Mouse (Mus musculus): Measurements from ENCODE around the gene Ppp6r3. TPM values are rescaled to one million over a fixed set of nuclear protein-coding genes. Genes with fewer than 3 reads are reported as not detected.

The Ppp6r3 gene
- total RNA-seq, 2 experiments from 2014 or later = 79.2 to 80.9 TPM

GRCm38 (mm10) chr19:3450714-3451113 is 124.8 kb downstream of the Ppp6r3 start:
- no peak for DNase-seq (ENCODE audit: low spot score in 2 of 2)
- intact Hi-C loops (cut with DNase I) = loop anchor here (1.0 kb wide), 2 partner anchors 61 to 158 kb away; no protein-coding TSS in a partner anchor

- no peak for DNase-seq (ENCODE audit: low spot score in 2 of 2)
- intact Hi-C loops (cut with DNase I) = no loop called here
Observed at GRCm38 (mm10) chr19:3449248-3449647, 126.3 kb downstream of the Ppp6r3 start.

DNA sequence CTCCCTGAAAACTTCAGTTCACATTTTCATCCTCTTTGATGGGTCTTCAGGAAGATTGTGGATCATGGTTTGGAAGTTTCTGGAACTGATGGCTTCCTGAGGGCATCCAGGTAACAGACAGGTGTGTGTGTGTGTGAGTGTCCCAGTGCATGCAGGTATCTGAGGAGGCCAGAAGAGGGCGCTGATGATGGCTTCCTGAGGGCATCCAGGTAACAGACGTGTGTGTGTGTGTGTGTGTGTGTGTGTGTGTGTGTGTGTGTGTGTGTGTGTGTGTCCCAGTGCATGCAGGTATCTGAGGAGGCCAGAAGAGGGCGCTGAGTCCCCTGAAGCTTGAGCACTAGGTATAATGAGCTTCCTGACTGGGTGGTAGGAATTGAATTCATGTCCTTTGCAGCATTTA is 128.2 kb downstream of the Ppp6r3 start:
- no peak for DNase-seq (ENCODE audit: low spot score in 2 of 2)
- intact Hi-C loops (cut with DNase I) = no loop called here

DNA sequence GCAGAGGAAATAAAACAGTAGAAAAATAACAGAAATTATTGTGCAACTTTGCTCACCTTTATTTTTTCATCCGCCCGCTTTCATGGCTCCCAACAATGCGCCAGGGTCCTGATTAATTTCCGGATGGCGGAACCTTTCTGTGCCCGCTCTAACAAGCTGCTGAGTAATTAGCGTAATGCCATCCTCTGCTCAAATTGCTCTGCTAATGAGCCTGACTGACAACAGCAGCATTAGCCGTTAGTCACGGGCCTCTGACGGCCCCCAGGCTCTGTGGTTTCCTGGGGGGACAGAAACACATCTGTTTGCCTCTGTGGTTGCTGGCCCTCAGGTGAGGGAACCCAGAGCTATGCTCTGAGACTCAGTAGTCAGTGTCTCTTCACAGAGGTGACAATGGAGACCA is 134.5 kb downstream of the Ppp6r3 start:
- no peak for DNase-seq (ENCODE audit: low spot score in 2 of 2)
- intact Hi-C loops (cut with DNase I) = no loop called here

GRCm38 (mm10) chr19:3440667-3441066 is 134.9 kb downstream of the Ppp6r3 start:
- intact Hi-C loops (cut with DNase I) = no loop called here
- DNase-seq (ENCODE audit: low spot score in 2 of 2) = no peak

- intact Hi-C loops (cut with DNase I) = no loop called here
Observed at GRCm38 (mm10) chr19:3437980-3438379, 137.6 kb downstream of the Ppp6r3 start.

DNA sequence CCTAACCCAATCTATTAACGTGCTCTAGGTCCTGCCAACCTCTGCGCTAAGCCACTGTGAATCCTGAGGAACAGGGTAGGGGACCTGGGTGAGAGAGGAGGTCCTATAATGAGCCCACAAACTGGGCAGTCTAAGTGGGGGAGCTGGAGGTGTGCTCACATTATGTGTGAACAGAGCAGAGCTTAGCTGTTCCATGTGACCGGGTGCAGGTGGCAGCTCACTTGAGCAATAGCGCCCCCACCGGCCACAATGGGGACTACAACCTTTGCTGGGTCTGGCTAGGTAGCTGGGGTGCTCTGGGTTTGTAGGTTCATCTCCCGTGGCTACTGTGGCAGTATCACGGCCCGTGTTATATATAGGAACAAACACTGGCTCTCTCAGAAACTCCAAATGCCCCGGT is 138.7 kb downstream of the Ppp6r3 start:
- intact Hi-C loops (cut with DNase I) = no loop called here

More at GRCm38 (mm10) chr19:3437980-3438379, 137.6 kb downstream of the Ppp6r3 start:
- DNase-seq (ENCODE audit: low spot score in 2 of 2) = no peak

GRCm38 (mm10) chr19:3435824-3436223 is 139.7 kb downstream of the Ppp6r3 start:
- intact Hi-C loops (cut with DNase I) = no loop called here
- DNase-seq (ENCODE audit: low spot score in 2 of 2) = no peak

More for the DNA sequence above, 138.7 kb downstream of the Ppp6r3 start:
- no peak for DNase-seq (ENCODE audit: low spot score in 2 of 2)

GRCm38 (mm10) chr19:3434641-3435040 is 140.9 kb downstream of the Ppp6r3 start:
- intact Hi-C loops (cut with DNase I) = no loop called here
- DNase-seq (ENCODE audit: low spot score in 2 of 2) = no peak

DNA sequence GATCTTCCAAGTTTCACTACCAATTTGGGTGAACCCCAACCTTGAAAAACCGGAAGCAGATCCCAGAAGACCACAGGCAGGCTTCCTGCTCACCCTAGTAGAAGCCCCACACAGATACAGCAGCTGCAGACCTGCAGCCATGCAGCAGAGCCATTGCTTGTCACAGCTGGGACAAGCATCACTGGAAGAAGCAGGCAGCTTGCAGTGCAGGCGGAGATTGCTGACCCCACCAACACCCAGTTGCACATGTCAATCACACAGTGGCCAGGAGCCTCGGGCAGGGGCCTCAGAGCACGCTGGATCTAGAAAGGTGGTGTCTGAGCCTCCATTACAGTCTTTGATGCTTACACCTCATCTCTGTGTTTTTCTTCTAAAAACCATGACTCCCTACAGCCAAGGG is 141.4 kb downstream of the Ppp6r3 start:
- intact Hi-C loops (cut with DNase I) = no loop called here
- DNase-seq (ENCODE audit: low spot score in 2 of 2) = no peak

- DNase-seq (ENCODE audit: low spot score in 2 of 2) = no peak
- intact Hi-C loops (cut with DNase I) = no loop called here
Observed at GRCm38 (mm10) chr19:3431969-3432368, 143.6 kb downstream of the Ppp6r3 start.

GRCm38 (mm10) chr19:3431066-3431465 is 144.5 kb downstream of the Ppp6r3 start:
- intact Hi-C loops (cut with DNase I) = no loop called here

GRCm38 (mm10) chr19:3429156-3429816 is 146.3 kb downstream of the Ppp6r3 start:
- DNase-seq (ENCODE audit: low spot score in 2 of 2) = no peak

More at GRCm38 (mm10) chr19:3431066-3431465, 144.5 kb downstream of the Ppp6r3 start:
- DNase-seq (ENCODE audit: low spot score in 2 of 2) = no peak

GRCm38 (mm10) chr19:3428057-3428830 is 147.3 kb downstream of the Ppp6r3 start:
- no peak for DNase-seq (ENCODE audit: low spot score in 2 of 2)
- intact Hi-C loops (cut with DNase I) = no loop called here

More at GRCm38 (mm10) chr19:3429156-3429816, 146.3 kb downstream of the Ppp6r3 start:
- intact Hi-C loops (cut with DNase I) = no loop called here

DNA sequence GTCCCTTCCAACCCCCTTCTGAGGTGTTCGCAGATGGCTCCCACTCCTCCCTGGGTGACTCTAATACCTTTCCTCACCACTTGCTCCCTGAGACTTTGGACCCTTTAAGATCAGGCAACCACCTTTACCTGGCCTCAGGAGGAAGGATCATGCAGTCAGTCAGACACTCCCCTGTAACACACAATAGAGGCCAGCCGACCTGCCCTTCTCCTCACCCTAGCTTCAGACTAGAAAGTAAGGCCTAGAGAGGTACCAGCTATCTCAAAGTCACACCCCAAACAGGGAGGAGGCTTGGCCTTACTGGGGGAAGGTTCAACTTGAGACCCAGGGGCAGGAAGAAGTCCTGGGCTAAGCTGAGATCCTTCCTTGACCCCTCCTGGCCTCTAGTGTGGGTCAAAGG is 151.3 kb downstream of the Ppp6r3 start:
- DNase-seq (ENCODE audit: low spot score in 2 of 2) = no peak
- intact Hi-C loops (cut with DNase I) = no loop called here

DNA sequence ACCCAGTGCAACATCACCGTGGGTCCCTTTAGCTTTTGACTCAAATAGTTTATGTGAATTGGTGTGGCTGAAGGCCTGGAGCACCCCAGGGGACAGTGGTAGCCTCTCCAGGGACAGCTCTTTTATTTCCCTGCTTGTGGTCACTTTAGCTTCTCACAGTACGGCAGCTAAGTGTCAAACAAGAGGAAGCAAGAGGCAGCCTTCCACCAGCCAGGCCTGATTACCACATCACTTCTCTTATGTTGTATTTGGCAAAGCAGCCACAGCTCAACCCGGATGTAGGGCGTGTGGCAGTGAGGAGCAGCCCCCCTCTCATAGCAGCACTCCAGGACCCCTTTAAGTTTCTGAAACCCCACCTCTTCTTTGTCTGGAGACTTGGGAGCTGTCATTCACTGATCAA is 152.6 kb downstream of the Ppp6r3 start:
- intact Hi-C loops (cut with DNase I) = no loop called here

DNA sequence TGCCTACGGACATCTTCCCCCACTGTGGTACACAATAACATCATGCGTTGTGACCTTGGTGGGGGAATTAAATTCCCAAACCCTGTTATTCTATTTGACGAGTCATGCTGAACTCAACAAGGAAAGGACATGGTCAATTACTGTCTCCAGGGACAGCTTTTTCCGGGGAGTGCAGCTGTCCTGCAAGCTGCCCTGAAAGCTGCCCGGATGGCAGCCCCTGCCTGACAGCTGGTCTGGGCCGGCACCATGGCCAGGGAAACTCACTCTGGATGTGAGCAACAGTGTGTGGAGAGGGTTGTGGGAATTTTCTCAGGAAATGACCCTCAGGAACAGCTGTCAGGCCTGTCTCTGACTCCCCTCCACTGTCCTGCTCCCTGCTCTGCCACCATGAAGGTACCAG is 153.1 kb downstream of the Ppp6r3 start:
- no peak for DNase-seq (ENCODE audit: low spot score in 2 of 2)
- intact Hi-C loops (cut with DNase I) = no loop called here

More for the DNA sequence above, 152.6 kb downstream of the Ppp6r3 start:
- no peak for DNase-seq (ENCODE audit: low spot score in 2 of 2)

DNA sequence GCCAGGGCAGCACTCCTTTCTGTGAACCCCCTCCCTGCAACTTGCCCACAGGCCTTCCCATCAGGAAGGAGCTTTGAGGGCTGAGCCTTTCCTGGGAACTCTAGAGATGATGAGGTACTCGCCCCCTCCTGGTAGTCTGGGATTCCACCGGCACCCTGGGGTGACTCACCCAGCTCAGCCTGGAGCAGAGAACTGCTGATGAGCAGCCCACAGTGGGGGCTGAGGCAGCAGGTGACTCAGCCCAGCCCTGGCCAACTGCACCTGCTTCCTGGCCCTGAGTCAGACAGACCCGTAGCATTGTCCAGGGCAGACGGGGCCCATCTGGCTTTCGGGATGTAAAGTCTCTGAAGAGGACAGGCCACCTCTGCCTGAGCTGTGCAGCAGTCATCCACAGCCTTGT is 156.3 kb downstream of the Ppp6r3 start:
- intact Hi-C loops (cut with DNase I) = no loop called here
- peak; percentile 29 to 78 for DNase-seq (ENCODE audit: low spot score in 2 of 2)

DNA sequence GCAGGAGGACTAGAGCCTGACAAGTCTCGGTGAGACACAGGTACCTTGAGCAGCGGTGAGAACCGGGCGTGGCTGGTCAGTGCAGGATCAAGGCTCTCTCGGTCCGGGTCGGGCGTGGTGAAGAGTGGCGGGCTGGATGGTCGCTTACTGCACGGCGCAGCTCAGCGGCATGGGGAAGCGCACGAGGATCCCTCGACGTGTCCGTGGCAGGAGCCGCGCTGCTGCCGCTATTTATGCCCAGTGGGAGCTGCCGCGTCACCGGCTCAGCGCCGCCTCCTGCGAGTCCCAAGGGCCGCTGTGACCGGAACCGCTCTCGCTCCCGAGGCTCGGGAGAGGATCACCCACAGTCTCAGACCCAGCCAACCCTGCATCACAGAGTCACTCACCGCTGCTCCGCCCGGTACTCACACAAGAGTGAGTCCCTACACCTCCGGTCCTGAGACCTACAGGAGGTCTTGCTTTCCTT is 161.2 kb downstream of the Ppp6r3 start, which contains the start of gene Gal:
TSS of gene Gal (minus strand) at position 277 of the 466 bp plus-strand sequence.
- DNase-seq (ENCODE audit: low spot score in 2 of 2) = no peak
- intact Hi-C loops (cut with DNase I) = no loop called here

DNA sequence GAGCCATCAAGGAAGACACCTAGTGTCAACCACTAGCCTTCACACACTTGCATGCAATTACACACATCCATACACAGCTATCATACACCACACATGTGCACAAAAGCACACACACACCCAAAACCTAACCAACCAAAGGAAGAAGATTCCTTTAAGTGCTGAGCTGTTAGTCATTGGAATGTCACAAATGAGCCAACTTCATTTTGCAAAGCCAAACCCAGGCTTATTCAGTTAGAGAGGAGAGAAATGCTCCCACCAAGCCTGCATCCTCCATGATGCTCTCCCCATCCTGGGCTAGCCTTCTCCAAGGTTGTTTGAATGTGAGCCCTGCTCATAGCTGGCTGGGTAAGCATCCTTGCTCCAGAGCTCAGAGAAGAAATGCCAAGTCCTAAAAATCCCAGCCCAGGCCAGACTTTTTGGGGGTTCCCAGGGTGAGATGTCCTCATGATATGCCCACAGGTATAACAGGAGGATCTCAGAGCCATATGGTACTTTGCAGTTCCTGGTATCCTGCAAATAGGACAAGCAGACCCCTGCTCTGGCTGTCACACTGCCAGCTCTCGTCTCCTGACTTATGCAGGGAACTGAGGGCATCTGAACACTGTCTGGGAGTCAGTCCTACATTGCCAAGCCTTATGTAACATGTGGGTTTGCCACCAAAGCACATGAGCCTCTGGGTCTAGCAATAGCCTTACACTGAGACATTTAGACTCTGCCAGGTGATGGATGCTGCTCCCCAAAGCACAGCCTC is 169.8 kb downstream of the Ppp6r3 start:
- DNase-seq (ENCODE audit: low spot score in 2 of 2) = peak in 1 of 2 experiments; percentile 10
- intact Hi-C loops (cut with DNase I) = no loop called here
